11 mouse cellular contexts compared by ENCODE assay signal in genomic region chr2:22588673-22589381, GRCm38 (mm10). TPM values are rescaled to one million over a fixed set of nuclear protein-coding genes. Genes with fewer than 3 reads are reported as not detected.
DNase-seq lines count a peak whose midpoint lies in the region; ATAC-seq and TF ChIP-seq lines count a peak whose summit lies in the region.
"Not testable (repeated sequence)": the region's sequence is repeated elsewhere in the genome, so short reads cannot be mapped to it uniquely, and the experiment has no call there.
"Had no signal": no experiment of that assay in that cellular context is flagged by ENCODE, and none has a peak within 500 bp of the region (broad histone marks: within the 10 kb centered on the region; RNA-seq: fewer than 3 reads in every experiment).

No protein-coding gene starts in this region.

- not testable (repeated sequence) for TF ChIP-seq EP300 in liver, embryonic 14.5 days (IDR thresholded peaks at IDR 0.05; ENCODE audit: low read depth)

- 76% methylated on average over 12 of the region's 12 CpGs for WGBS in forebrain, embryonic 14.5 days
- 72% methylated on average over 12 of the region's 12 CpGs for WGBS in kidney, embryonic 14.5 days
- whole genome bisulfite sequencing in liver, embryonic 14.5 days (ENCODE audit: insufficient replicate concordance) = 63% methylated on average over 12 of the region's 12 CpGs
- 73% methylated on average over 12 of the region's 12 CpGs for WGBS in midbrain, embryonic 13.5 days
- WGBS in stomach, embryonic 14.5 days = 67% methylated on average over 12 of the region's 12 CpGs

- not testable (repeated sequence) for H3K27me3 ChIP-seq in forebrain, embryonic 14.5 days (replicated peaks; ENCODE audit: control insufficient read depth, insufficient read depth, low read length); kidney, embryonic 14.5 days (ENCODE audit: control insufficient read depth, insufficient read depth, low read length); liver, embryonic 14.5 days (ENCODE audit: control insufficient read depth, insufficient read depth, low read length); midbrain, embryonic 13.5 days; stomach, embryonic 14.5 days (ENCODE audit: control insufficient read depth, insufficient read depth, low read length)

- not testable (repeated sequence) for H3K9me3 ChIP-seq in forebrain, embryonic 14.5 days (replicated peaks; ENCODE audit: control insufficient read depth, low read length); kidney, embryonic 14.5 days (ENCODE audit: control insufficient read depth, low read length); liver, embryonic 14.5 days (ENCODE audit: control insufficient read depth, low read length); midbrain, embryonic 13.5 days; stomach, embryonic 14.5 days (ENCODE audit: control insufficient read depth, low read depth, low read length)

- TF ChIP-seq CTCF in liver, embryonic 14.5 days (IDR thresholded peaks at IDR 0.05; ENCODE audit: low read depth) = not testable (repeated sequence)

- peak; percentile 58 for DNase-seq in ES-CJ7 (ENCODE audit: low read depth, low spot score)
- DNase-seq in forebrain, embryonic 14.5 days (ENCODE audit: low spot score); liver, embryonic 14.5 days (ENCODE audit: low read depth in 3 of 3, low spot score in 3 of 3): not testable (repeated sequence)

- not testable (repeated sequence) for H3K4me3 ChIP-seq in forebrain, embryonic 14.5 days (ENCODE audit: low read depth, low read length); kidney, embryonic 14.5 days (ENCODE audit: low read length); liver, embryonic 14.5 days (ENCODE audit: insufficient read depth in 1 of 2, low read depth in 2 of 2, low read length in 2 of 2); midbrain, embryonic 13.5 days (replicated peaks); stomach, embryonic 14.5 days (ENCODE audit: low read depth, low read length)

- ATAC-seq in cerebellum, adult (ENCODE audit: insufficient number of reproducible peaks, low FRiP score, low TSS enrichment) = peak; percentile 76
- peak; percentile 92 for ATAC-seq in forebrain, embryonic 14.5 days
- peak; percentile 42 to 56 for ATAC-seq in hematopoietic stem cell, adult 5-6 weeks (replicated peaks in 1 of 2; ENCODE audit: insufficient read depth in 1 of 2, low FRiP score in 2 of 2, low TSS enrichment in 1 of 2, low read depth in 1 of 2, poor library complexity in 2 of 2, severe bottlenecking in 2 of 2)
- ATAC-seq in kidney, embryonic 14.5 days (ENCODE audit: low FRiP score, low TSS enrichment) = peak; percentile 95
- ATAC-seq in liver, embryonic 14.5 days (ENCODE audit: insufficient read depth) = peak; percentile 79
- peak; percentile 96 for ATAC-seq in midbrain, embryonic 13.5 days
- peak; percentile 93 for ATAC-seq in stomach, embryonic 14.5 days (ENCODE audit: insufficient number of reproducible peaks, insufficient read depth, low FRiP score, low read depth)

- not testable (repeated sequence) for H3K9ac ChIP-seq in forebrain, embryonic 14.5 days (ENCODE audit: low read length); kidney, embryonic 14.5 days (ENCODE audit: low read depth, low read length); liver, embryonic 14.5 days (replicated peaks); midbrain, embryonic 13.5 days (replicated peaks); stomach, embryonic 14.5 days (replicated peaks; ENCODE audit: low read depth, low read length)

- not testable (repeated sequence) for H3K27ac ChIP-seq in forebrain, embryonic 14.5 days (ENCODE audit: low read depth, low read length); kidney, embryonic 14.5 days (ENCODE audit: low read depth, low read length); liver, embryonic 14.5 days; midbrain, embryonic 13.5 days; stomach, embryonic 14.5 days (ENCODE audit: low read length)

- not testable (repeated sequence) for H3K36me3 ChIP-seq in forebrain, embryonic 14.5 days (ENCODE audit: control insufficient read depth, insufficient read depth, low read length); kidney, embryonic 14.5 days (ENCODE audit: control insufficient read depth, insufficient read depth, low read length); liver, embryonic 14.5 days (replicated peaks; ENCODE audit: control insufficient read depth, insufficient read depth, low read depth); midbrain, embryonic 13.5 days; stomach, embryonic 14.5 days (ENCODE audit: control insufficient read depth, insufficient read depth, low read length)

- not testable (repeated sequence) for H3K4me1 ChIP-seq in forebrain, embryonic 14.5 days (ENCODE audit: control insufficient read depth, insufficient read depth, low read length); kidney, embryonic 14.5 days (ENCODE audit: control insufficient read depth, insufficient read depth, low read length); liver, embryonic 14.5 days (replicated peaks; ENCODE audit: control insufficient read depth in 2 of 2, insufficient read depth in 2 of 2, low read length in 1 of 2); midbrain, embryonic 13.5 days (replicated peaks); stomach, embryonic 14.5 days (ENCODE audit: control insufficient read depth, insufficient read depth, low read length)

- not testable (repeated sequence) for H3K4me2 ChIP-seq in forebrain, embryonic 14.5 days (ENCODE audit: low read length); kidney, embryonic 14.5 days (replicated peaks; ENCODE audit: low read depth, low read length); liver, embryonic 14.5 days (ENCODE audit: low read depth); midbrain, embryonic 13.5 days (replicated peaks); stomach, embryonic 14.5 days (replicated peaks; ENCODE audit: low read depth, low read length)

RNA-seq across cellular contexts. Expression of gene Gad2, which starts 33.2 kb away (rescaled TPM):
- polyA plus RNA-seq in forebrain, embryonic 14.5 days (2014; fragmentation: Nextera tagmentation; extraction: Ambion mirVana) = 38.7 and 43.1 TPM in 2 replicates
- 0.06 and 0.10 TPM in 2 replicates for total RNA-seq in hematopoietic stem cell, adult 5-6 weeks (2017)
- not detected in 2 replicates for polyA plus RNA-seq in kidney, embryonic 14.5 days (2014; fragmentation: Nextera tagmentation; extraction: Ambion mirVana)
- 0.03 TPM in 1 of 2 replicates, not detected in the other for polyA plus RNA-seq in liver, embryonic 14.5 days (2012; rRNA removed)
- polyA plus RNA-seq in liver, embryonic 14.5 days (2014; fragmentation: Nextera tagmentation; extraction: Ambion mirVana) = not detected in 2 replicates
- polyA plus RNA-seq in midbrain, embryonic 13.5 days (2015; fragmentation: Nextera tagmentation; extraction: Ambion mirVana) = 84.0 and 90.6 TPM in 2 replicates
- 0.41 TPM in 1 of 2 replicates, not detected in the other for polyA plus RNA-seq in stomach, embryonic 14.5 days (2014; fragmentation: Nextera tagmentation; extraction: Ambion mirVana)
- total RNA-seq: gastrocnemius, postnatal 36 days; heart, postnatal 4 days had no signal
- polyA plus RNA-seq: myocyte had no signal

Comparison
In these comparisons a context has a peak if more than half of its experiments do, and no peak if none do; other contexts are left out.
1. RNA of gene Gad2, which starts 33.2 kb away (polyA plus RNA-seq): 84.0 to 90.6 TPM in midbrain, embryonic 13.5 days and 38.7 to 43.1 TPM in forebrain, embryonic 14.5 days; 0.41 TPM in stomach, embryonic 14.5 days, 0.03 TPM in liver, embryonic 14.5 days and not detected in kidney, embryonic 14.5 days; every median in the first group is over 10 times any median in the second.
2. Peak in every context shown above with its lines, with median percentiles within 50 percentile points of each other: ATAC-seq.